Mouse (Mus musculus) lung, adult 2 months (tissue): ENCODE measurements around the gene Lmntd1. TPM values are rescaled to one million over a fixed set of nuclear protein-coding genes. Genes with fewer than 3 reads are reported as not detected.

ENCODE experiments used
- DNase-seq: peaks from one replicate; pipeline ENCODE4 v3.0.0; 2022
- H3K4me1 ChIP-seq: fragments of 200-500 bp; 2 replicates; pipeline ENCODE4 v1.6.1; 2011; ENCODE audit warnings: low read length; ENCODE audit not compliant: control insufficient read depth, insufficient read depth
- H3K4me3 ChIP-seq: fragments of 200-500 bp; replicated peaks from 2 replicates; pipeline ENCODE3; 2011; ENCODE audit warnings: low read depth, mild to moderate bottlenecking, control low read depth, low read length; ENCODE audit errors: extremely low read depth
- CTCF ChIP-seq: fragments of 200-500 bp; IDR thresholded peaks from 2 replicates; pipeline ENCODE4 v1.5.1; 2011; ENCODE audit warnings: mild to moderate bottlenecking, low read length, control low read depth; ENCODE audit not compliant: insufficient read depth
- POLR2A ChIP-seq: fragments of 200-500 bp; IDR thresholded peaks from 2 replicates; pipeline ENCODE4 v1.6.1; 2011; ENCODE audit warnings: low read depth, mild to moderate bottlenecking, control low read depth, low read length, borderline replicate concordance; ENCODE audit errors: extremely low read depth
- WGBS: fragments of 180-500 bp; shearing (Covaris S2); methylation state at CpG from one replicate; pipeline ENCODE4 v1.1.7; 2018; 5-methylcytosine and 5-hydroxymethylcytosine counted together
- polyA plus RNA-seq: library from polyadenylated mRNA; depleted of rRNA; stranded (reverse); fragments of >200 nt; gene quantifications from 2 replicates; pipeline ENCODE4 v1.2.3, GENCODE M21; 2012

Lmntd1 gene
- polyA plus RNA-seq, 1 experiment = 4.5 TPM

GRCm38 (mm10) chr6:145607746-145608145 lies 6.4 kb downstream of the Lmntd1 start:
- TF ChIP-seq POLR2A = no peak
- TF ChIP-seq CTCF = no peak
- H3K4me1 ChIP-seq = peaks cover 2% of the 10 kb centered on the region; the same call in 1 of the 2 replicates
- 79% methylated on average over 4 of the region's 4 CpGs for WGBS
- DNase-seq = no peak
- no peak overlapping the region for H3K4me3 ChIP-seq

GRCm38 (mm10) chr6:145605203-145605602 lies 8.9 kb downstream of the Lmntd1 start:
- TF ChIP-seq CTCF (no peak), POLR2A (no peak)
- H3K4me1 ChIP-seq = peaks cover 2% of the 10 kb centered on the region; the same call in 1 of the 2 replicates
- no peak for DNase-seq
- H3K4me3 ChIP-seq = no peak overlapping the region
- 37% methylated on average over 3 of the region's 3 CpGs for WGBS

GRCm38 (mm10) chr6:145604648-145605047 lies 9.5 kb downstream of the Lmntd1 start:
- H3K4me1 ChIP-seq = peaks cover 4% of the 10 kb centered on the region
- no peak for TF ChIP-seq CTCF
- TF ChIP-seq POLR2A = no peak
- 26% methylated on average over 4 of the region's 4 CpGs for WGBS
- no peak for DNase-seq
- no peak overlapping the region for H3K4me3 ChIP-seq

- DNase-seq = no peak
- H3K4me3 ChIP-seq = no peak overlapping the region
- WGBS = 67% methylated on average over 2 of the region's 2 CpGs
- TF ChIP-seq POLR2A = no peak
- no peak for TF ChIP-seq CTCF
- H3K4me1 ChIP-seq = peaks cover 6% of the 10 kb centered on the region
Observed at GRCm38 (mm10) chr6:145604126-145604525, 10.0 kb downstream of the Lmntd1 start.

GRCm38 (mm10) chr6:145598794-145599555 lies 15.1 kb downstream of the Lmntd1 start:
- Histone ChIP-seq H3K4me1 (peaks cover 6% of the 10 kb centered on the region), H3K4me3 (no peak overlapping the region)
- DNase-seq = no peak
- WGBS = 42% methylated on average over 11 of the region's 11 CpGs
- TF ChIP-seq POLR2A = no peak
- TF ChIP-seq CTCF = no peak

- no peak for DNase-seq
- TF ChIP-seq POLR2A = no peak
- TF ChIP-seq CTCF = no peak
- WGBS = 72% methylated on average over 4 of the region's 4 CpGs
- peaks cover 10% of the 10 kb centered on the region for H3K4me1 ChIP-seq
- no peak overlapping the region for H3K4me3 ChIP-seq
Observed at GRCm38 (mm10) chr6:145595905-145596304, 18.2 kb downstream of the Lmntd1 start.

- Histone ChIP-seq H3K4me1 (peaks cover 4% of the 10 kb centered on the region), H3K4me3 (no peak overlapping the region)
- 73% methylated on average over 7 of the region's 7 CpGs for WGBS
- TF ChIP-seq POLR2A (no peak), CTCF (no peak)
- DNase-seq = no peak
Observed at GRCm38 (mm10) chr6:145593991-145594390, 20.1 kb downstream of the Lmntd1 start.

- 65% methylated on average over 8 of the region's 8 CpGs for WGBS
Observed at GRCm38 (mm10) chr6:145592531-145592998, 21.6 kb downstream of the Lmntd1 start.

GRCm38 (mm10) chr6:145592036-145592435 lies 22.1 kb downstream of the Lmntd1 start:
- TF ChIP-seq POLR2A (no peak), CTCF (no peak)
- no peak for DNase-seq
- WGBS = 73% methylated on average over 6 of the region's 6 CpGs

More at GRCm38 (mm10) chr6:145592531-145592998, 21.6 kb downstream of the Lmntd1 start:
- TF ChIP-seq CTCF (no peak), POLR2A (no peak)
- Histone ChIP-seq H3K4me1 (peaks cover 4% of the 10 kb centered on the region), H3K4me3 (no peak overlapping the region)
- no peak for DNase-seq

GRCm38 (mm10) chr6:145591578-145591977 lies 22.5 kb downstream of the Lmntd1 start:
- H3K4me1 ChIP-seq = peaks cover 4% of the 10 kb centered on the region
- DNase-seq = no peak
- TF ChIP-seq POLR2A (no peak), CTCF (no peak)
- no peak overlapping the region for H3K4me3 ChIP-seq
- 91% methylated on average over 1 of the region's 1 CpGs for WGBS

More at GRCm38 (mm10) chr6:145592036-145592435, 22.1 kb downstream of the Lmntd1 start:
- peaks cover 4% of the 10 kb centered on the region for H3K4me1 ChIP-seq
- no peak overlapping the region for H3K4me3 ChIP-seq
